8 mouse cellular contexts compared by ENCODE assay signal in the genomic region with DNA sequence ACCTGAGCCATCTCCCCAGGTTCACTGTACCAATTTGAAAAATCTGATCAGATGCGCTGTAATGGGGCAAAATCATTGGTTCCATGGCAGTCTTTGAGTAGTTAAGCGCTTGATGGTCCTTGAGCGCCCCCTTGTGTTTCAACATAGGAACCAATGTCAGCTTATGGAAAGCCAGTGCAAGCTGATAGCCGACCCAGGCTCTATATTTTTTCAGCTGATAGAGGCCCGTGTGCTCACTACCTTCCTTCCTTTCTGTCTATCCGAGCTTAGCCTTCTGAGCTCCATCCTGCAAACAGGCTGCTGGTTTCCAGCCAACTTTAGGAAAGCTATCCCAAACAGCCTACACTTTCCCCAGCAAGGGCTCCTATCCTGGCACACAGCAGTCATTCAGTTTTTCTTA. TPM values are rescaled to one million over a fixed set of nuclear protein-coding genes. Genes with fewer than 3 reads are reported as not detected.
DNase-seq lines count a peak whose midpoint lies in the region; ATAC-seq and TF ChIP-seq lines count a peak whose summit lies in the region.

No protein-coding gene starts in this region.

- no peaks in the 10 kb centered on the region for H3K4me1 ChIP-seq in ES-Bruce4 (ENCODE audit: control insufficient read depth, insufficient read depth, low read length)
- H3K4me1 ChIP-seq in forebrain, embryonic 13.5 days, result 0 out of 2 replicates have a peak, but pooled peaks cover 7% of the 10 kb centered on the region
- H3K4me1 ChIP-seq in liver, postnatal 0 days (ENCODE audit: insufficient read depth), result no peaks in the 10 kb centered on the region

- no peak overlapping the region for H3K4me2 ChIP-seq in forebrain, embryonic 13.5 days
- H3K4me2 ChIP-seq in liver, postnatal 0 days (ENCODE audit: low read depth, low read length), result no peak overlapping the region

- H3K79me2 ChIP-seq in C2C12 (ENCODE audit: control insufficient read depth, insufficient read depth), result no peaks in the 10 kb centered on the region

- H3K9ac ChIP-seq in ES-Bruce4 (ENCODE audit: low read depth, poor library complexity, severe bottlenecking), result no peak overlapping the region
- H3K9ac ChIP-seq in forebrain, embryonic 13.5 days, result no peak overlapping the region
- no peak overlapping the region for H3K9ac ChIP-seq in liver, postnatal 0 days (replicated peaks)

- H3K36me3 ChIP-seq in C2C12 (ENCODE audit: control insufficient read depth, insufficient read depth), result no peaks in the 10 kb centered on the region
- H3K36me3 ChIP-seq in ES-Bruce4 (ENCODE audit: control insufficient read depth, insufficient read depth, low read length, poor library complexity, severe bottlenecking), result no peaks in the 10 kb centered on the region
- H3K36me3 ChIP-seq in forebrain, embryonic 13.5 days (ENCODE audit: poor library complexity, severe bottlenecking), result no peaks in the 10 kb centered on the region
- no peaks in the 10 kb centered on the region for H3K36me3 ChIP-seq in liver, postnatal 0 days (replicated peaks; ENCODE audit: insufficient read depth, low read length)

- WGBS in forebrain, embryonic 13.5 days, result 6% methylated on average over 6 of the region's 6 CpGs
- WGBS in liver, postnatal 0 days (ENCODE audit: insufficient replicate concordance), result 2% methylated on average over 6 of the region's 6 CpGs

- no peak overlapping the region for H3K4me3 ChIP-seq in C2C12 (ENCODE audit: insufficient read depth, poor library complexity, severe bottlenecking)
- no peak overlapping the region for H3K4me3 ChIP-seq in ES-Bruce4 (ENCODE audit: low read depth, low read length)
- no peak overlapping the region for H3K4me3 ChIP-seq in forebrain, embryonic 13.5 days
- H3K4me3 ChIP-seq in liver, postnatal 0 days (ENCODE audit: low read depth, low read length), result no peak overlapping the region

- H3K27ac ChIP-seq in ES-Bruce4 (ENCODE audit: insufficient read depth, low read length), result no peak overlapping the region
- H3K27ac ChIP-seq in forebrain, embryonic 13.5 days, result no peak overlapping the region
- H3K27ac ChIP-seq in liver, postnatal 0 days (ENCODE audit: low read depth), result no peak overlapping the region

- H3ac ChIP-seq in C2C12 (ENCODE audit: control insufficient read depth, insufficient read length, low read depth), result no peak overlapping the region

- DNase-seq in c-Kit-positive CD71-negative TER-119-negative erythroid progenitor cells, embryonic 14.5 days (ENCODE audit: low read depth), result peak; percentile 68
- peak; percentile 78 for DNase-seq in kidney, postnatal 14 days
- DNase-seq in liver, postnatal 0 days, result peak; percentile 76
- DNase-seq in retina, postnatal 7 days (ENCODE audit: low read depth, low spot score), result peak; percentile 73
- peak; percentile 56 to 60 for DNase-seq in urinary bladder, postnatal 36 days (ENCODE audit: low spot score in 2 of 2)

- H3K79me3 ChIP-seq in C2C12 (ENCODE audit: low read depth), result no peaks in the 10 kb centered on the region

- TF ChIP-seq CTCF in C2C12 (IDR thresholded peaks at IDR 0.05; ENCODE audit: control insufficient read depth, insufficient read depth, insufficient read length) (peak; percentile 45), ES-Bruce4 (IDR thresholded peaks at IDR 0.05; ENCODE audit: low read depth, low read length) (peak; percentile 44)
- TF ChIP-seq CTCF in liver, postnatal 0 days (IDR thresholded peaks at IDR 0.05; ENCODE audit: low read depth), result peak; percentile 88

- peaks cover 43% of the 10 kb centered on the region for H3K27me3 ChIP-seq in C2C12 (ENCODE audit: control insufficient read depth, insufficient read depth, insufficient read length)
- no peaks in the 10 kb centered on the region for H3K27me3 ChIP-seq in ES-Bruce4 (ENCODE audit: control insufficient read depth, insufficient read depth, low read length, poor library complexity, severe bottlenecking)
- peaks cover 27% of the 10 kb centered on the region for H3K27me3 ChIP-seq in forebrain, embryonic 13.5 days
- H3K27me3 ChIP-seq in liver, postnatal 0 days (ENCODE audit: insufficient read depth, low read length), result peaks cover 17% of the 10 kb centered on the region

- peak; percentile 31 for ATAC-seq in forebrain, embryonic 13.5 days
- peak; percentile 47 for ATAC-seq in liver, postnatal 0 days

- TF ChIP-seq POLR2A in ES-Bruce4 (IDR thresholded peaks at IDR 0.05; ENCODE audit: insufficient read depth, low read length), result no peak

- H3K9me3 ChIP-seq in ES-Bruce4 (replicated peaks; ENCODE audit: control insufficient read depth, insufficient read depth, low read length, poor library complexity, severe bottlenecking), result no peaks in the 10 kb centered on the region
- H3K9me3 ChIP-seq in forebrain, embryonic 13.5 days (replicated peaks), result no peaks in the 10 kb centered on the region
- H3K9me3 ChIP-seq in liver, postnatal 0 days (ENCODE audit: low read length), result no peaks in the 10 kb centered on the region

- no peak for TF ChIP-seq EP300 in ES-Bruce4 (IDR thresholded peaks at IDR 0.05; ENCODE audit: insufficient read depth, low read depth, low read length)
- no peak for TF ChIP-seq EP300 in liver, postnatal 0 days (IDR thresholded peaks at IDR 0.05; ENCODE audit: low read depth)

TF ChIP-seq in C2C12, 6 proteins besides CTCF, POLR2A, EP300 and RAD21:
- TF ChIP-seq USF1 (IDR thresholded peaks at IDR 0.05; ENCODE audit: low read depth) (no peak), CEBPB (IDR thresholded peaks at IDR 0.05; ENCODE audit: low read depth) (no peak), MYOD1 (IDR thresholded peaks at IDR 0.05; ENCODE audit: control insufficient read depth, insufficient read length, low read depth) (no peak), MAX (IDR thresholded peaks at IDR 0.05) (no peak), FOSL1 (IDR thresholded peaks at IDR 0.05; ENCODE audit: insufficient read depth, low read length, poor library complexity, severe bottlenecking) (no peak), MYOG (IDR thresholded peaks at IDR 0.05; ENCODE audit: control insufficient read depth, extremely low read depth, insufficient read length) (no peak)

RNA-seq across cellular contexts. Expression of a gene that starts 7.4 kb away (rescaled TPM):
- polyA plus RNA-seq in C2C12 (2012; fragmentation: generic; extraction: Trizol), result 0.56 TPM
- 0.36 and 0.47 TPM in 2 replicates for polyA plus RNA-seq in ES-Bruce4 (2011; ENCODE audit: insufficient read depth, insufficient read length, low read depth, missing spikeins)
- 0.06 and 0.17 TPM in 2 replicates for polyA plus RNA-seq in forebrain, embryonic 13.5 days (2015; fragmentation: Nextera tagmentation; extraction: Ambion mirVana)
- 0.06 and 0.75 TPM in 2 replicates for polyA plus RNA-seq in liver, postnatal 0 days (2015; fragmentation: Nextera tagmentation; extraction: Ambion mirVana)

RNA-seq across cellular contexts. Expression of a gene that starts 33.0 kb away (rescaled TPM):
- polyA plus RNA-seq in C2C12 (2012; fragmentation: generic; extraction: Trizol) (8.3 TPM), ES-Bruce4 (2011; ENCODE audit: insufficient read depth, insufficient read length, low read depth, missing spikeins) (37.7 and 44.2 TPM in 2 replicates)
- 14.2 and 14.4 TPM in 2 replicates for polyA plus RNA-seq in forebrain, embryonic 13.5 days (2015; fragmentation: Nextera tagmentation; extraction: Ambion mirVana)
- 7.4 and 7.7 TPM in 2 replicates for polyA plus RNA-seq in liver, postnatal 0 days (2015; fragmentation: Nextera tagmentation; extraction: Ambion mirVana)

RNA-seq across cellular contexts. Expression of a gene that starts 33.1 kb away (rescaled TPM):
- polyA plus RNA-seq in C2C12 (2012; fragmentation: generic; extraction: Trizol) (12.4 TPM), ES-Bruce4 (2011; ENCODE audit: insufficient read depth, insufficient read length, low read depth, missing spikeins) (24.5 and 30.6 TPM in 2 replicates)
- 34.8 and 37.2 TPM in 2 replicates for polyA plus RNA-seq in forebrain, embryonic 13.5 days (2015; fragmentation: Nextera tagmentation; extraction: Ambion mirVana)
- polyA plus RNA-seq in liver, postnatal 0 days (2015; fragmentation: Nextera tagmentation; extraction: Ambion mirVana), result 15.0 and 15.4 TPM in 2 replicates
